Mouse (Mus musculus) testis, adult 2 months (tissue): ENCODE data around the gene Accsl. TPM values are rescaled to one million over a fixed set of nuclear protein-coding genes. Genes with fewer than 3 reads are reported as not detected.

ENCODE experiments used
- H3K27ac ChIP-seq: fragments of 200-500 bp; 2 replicates; pipeline ENCODE4 v1.5.1; 2012; ENCODE audit warnings: low read depth, low read length; ENCODE audit not compliant: control insufficient read depth, insufficient read depth
- H3K27me3 ChIP-seq: fragments of 200-500 bp; 2 replicates; pipeline ENCODE4 v1.6.1; 2012; ENCODE audit warnings: mild to moderate bottlenecking, low read length, moderate library complexity; ENCODE audit not compliant: control insufficient read depth, insufficient read depth
- H3K36me3 ChIP-seq: fragments of 200-500 bp; 2 replicates; pipeline ENCODE4 v1.6.1; 2012; ENCODE audit warnings: mild to moderate bottlenecking, low read length; ENCODE audit not compliant: control insufficient read depth, insufficient read depth
- H3K4me1 ChIP-seq: fragments of 200-500 bp; 2 replicates; pipeline ENCODE4 v1.6.1; 2012; ENCODE audit warnings: low read length; ENCODE audit not compliant: control insufficient read depth, insufficient read depth
- H3K4me3 ChIP-seq: fragments of 200-500 bp; 2 replicates; pipeline ENCODE4 v1.5.1; 2012; ENCODE audit warnings: low read depth, mild to moderate bottlenecking, low read length, moderate library complexity, mixed read lengths; ENCODE audit not compliant: control insufficient read depth
- CTCF ChIP-seq: fragments of 200-500 bp; IDR thresholded peaks from 2 replicates; pipeline ENCODE4 v1.5.1; 2012; ENCODE audit warnings: low read depth, mild to moderate bottlenecking, inconsistent platforms, low read length, moderate library complexity; ENCODE audit not compliant: control insufficient read depth, insufficient read depth, insufficient replicate concordance
- POLR2A ChIP-seq: fragments of 200-500 bp; IDR thresholded peaks from 2 replicates; pipeline ENCODE4 v1.6.1; 2012; ENCODE audit warnings: low read depth, mild to moderate bottlenecking, inconsistent platforms, low read length, moderate library complexity; ENCODE audit not compliant: control insufficient read depth
- polyA plus RNA-seq: library from polyadenylated mRNA; depleted of rRNA; stranded (reverse); fragments of >200 nt; gene quantifications from 2 replicates; pipeline ENCODE4 v1.2.3, GENCODE M21; 2012

Gene Accsl
- polyA plus RNA-seq, 1 experiment = not detected

- H3K27ac ChIP-seq = no peak overlapping the region
- TF ChIP-seq POLR2A = no peak
- TF ChIP-seq CTCF = no peak
- no peaks in the 10 kb centered on the region for H3K27me3 ChIP-seq
- H3K36me3 ChIP-seq = no peaks in the 10 kb centered on the region
- H3K4me1 ChIP-seq = no peaks in the 10 kb centered on the region
- H3K4me3 ChIP-seq = no peak overlapping the region
Observed at GRCm38 (mm10) chr2:93902680-93903305, 33.8 kb upstream of the Accsl start.

GRCm38 (mm10) chr2:93899397-93900380 lies 30.7 kb upstream of the Accsl start:
- no peak for TF ChIP-seq POLR2A
- no peak for TF ChIP-seq CTCF
- H3K27me3 ChIP-seq = no peaks in the 10 kb centered on the region
- no peaks in the 10 kb centered on the region for H3K36me3 ChIP-seq
- H3K4me1 ChIP-seq = no peaks in the 10 kb centered on the region
- H3K27ac ChIP-seq = no peak overlapping the region
- H3K4me3 ChIP-seq = no peak overlapping the region

- H3K4me1 ChIP-seq = no peaks in the 10 kb centered on the region
- H3K36me3 ChIP-seq = no peaks in the 10 kb centered on the region
- TF ChIP-seq CTCF (no peak), POLR2A (no peak)
- H3K4me3 ChIP-seq = no peak overlapping the region
- H3K27ac ChIP-seq = 0 out of 2 replicates have a peak overlapping the region, but pooled peaks have one; percentile 16
- no peaks in the 10 kb centered on the region for H3K27me3 ChIP-seq
Observed at GRCm38 (mm10) chr2:93891611-93892280, 22.8 kb upstream of the Accsl start.

GRCm38 (mm10) chr2:93890143-93890542 lies 21.2 kb upstream of the Accsl start:
- Histone ChIP-seq H3K27ac (no peak overlapping the region), H3K4me3 (no peak overlapping the region), H3K36me3 (no peaks in the 10 kb centered on the region), H3K27me3 (no peaks in the 10 kb centered on the region), H3K4me1 (no peaks in the 10 kb centered on the region)
- no peak for TF ChIP-seq POLR2A
- TF ChIP-seq CTCF = no peak

- Histone ChIP-seq H3K4me3 (no peak overlapping the region), H3K27me3 (no peaks in the 10 kb centered on the region), H3K27ac (no peak overlapping the region), H3K4me1 (no peaks in the 10 kb centered on the region), H3K36me3 (no peaks in the 10 kb centered on the region)
- TF ChIP-seq POLR2A (no peak), CTCF (no peak)
Observed at GRCm38 (mm10) chr2:93889071-93889470, 20.1 kb upstream of the Accsl start.

- Histone ChIP-seq H3K4me1 (no peaks in the 10 kb centered on the region), H3K27me3 (no peaks in the 10 kb centered on the region), H3K27ac (no peak overlapping the region), H3K36me3 (no peaks in the 10 kb centered on the region), H3K4me3 (no peak overlapping the region)
- TF ChIP-seq CTCF (no peak), POLR2A (no peak)
Observed at GRCm38 (mm10) chr2:93888366-93888765, 19.4 kb upstream of the Accsl start.

- TF ChIP-seq POLR2A (no peak), CTCF (no peak)
- Histone ChIP-seq H3K4me1 (no peaks in the 10 kb centered on the region), H3K27me3 (no peaks in the 10 kb centered on the region), H3K36me3 (no peaks in the 10 kb centered on the region), H3K4me3 (no peak overlapping the region), H3K27ac (no peak overlapping the region)
Observed at GRCm38 (mm10) chr2:93887273-93887672, 18.3 kb upstream of the Accsl start.
